Mouse (Mus musculus) G1E (cell line): Measurements from ENCODE around the gene Auts2.

Experiments used
- CTCF ChIP-seq: IDR thresholded peaks from 2 replicates; pipeline ENCODE4 v1.5.1; 2012; ENCODE audit warnings: low read depth, low read length, inconsistent platforms, mixed read lengths
- GATA1 ChIP-seq: IDR thresholded peaks from 2 replicates; pipeline ENCODE4 v1.6.1; 2012; ENCODE audit warnings: borderline replicate concordance, low read length, inconsistent platforms, mixed read lengths
- POLR2AphosphoS5 ChIP-seq: IDR thresholded peaks from 2 replicates; pipeline ENCODE4 v1.6.1; 2012; ENCODE audit warnings: low read depth, low read length, inconsistent platforms; ENCODE audit not compliant: insufficient replicate concordance

DNA sequence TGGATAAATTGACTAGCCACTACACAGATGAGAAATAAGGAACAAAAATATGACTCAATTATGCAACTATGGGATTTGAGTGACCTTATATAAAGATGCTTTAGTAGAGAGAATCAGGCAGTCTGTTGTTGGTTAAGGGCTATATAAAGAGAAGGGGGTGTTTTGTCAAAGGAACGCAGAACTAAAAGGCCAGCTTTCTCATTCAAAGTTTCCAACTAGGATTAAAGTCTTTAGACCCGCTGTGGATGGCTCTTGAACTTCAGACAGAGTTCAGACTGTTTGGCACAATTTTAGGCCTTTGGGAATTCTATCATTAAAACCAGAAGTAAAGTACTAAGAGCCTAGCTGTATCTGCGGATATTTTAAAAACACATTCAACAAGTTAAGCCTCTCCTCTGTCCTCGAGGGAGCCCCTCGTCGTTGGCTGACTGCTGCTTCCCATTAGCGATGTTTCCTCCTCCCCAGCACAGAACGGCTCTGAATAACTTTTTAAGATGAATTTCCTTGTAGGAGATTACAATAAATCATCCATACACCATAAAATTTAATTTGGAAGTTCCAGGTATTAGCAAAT, 459.3 kb downstream of the Auts2 start:
- TF ChIP-seq CTCF (no peak), GATA1 (no peak), POLR2AphosphoS5 (no peak)
